Mouse (Mus musculus): ENCODE measurements at regions not wholly inside any gene's neighbourhood (a gene's known extent, or its start where the extent isn't known, plus 50 kb on each side); places are given as distances from the start of the nearest gene placed in this dataset.

- TF ChIP-seq EP300 (IDR thresholded peaks at IDR 0.05; ENCODE audit: low read depth) (no peak), CTCF (IDR thresholded peaks at IDR 0.05; ENCODE audit: low read depth) (no peak)
Measured at GRCm38 (mm10) chr14:15809083-15809482, 370.3 kb upstream of the Lrrc3b start.
